Mouse (Mus musculus) mouse embryonic stem cell (cell line): ENCODE measurements around the gene Mpo.

ENCODE experiments used
- in situ Hi-C, 2 experiments: fragments of 300-500 bp; cut with MboI; formaldehyde crosslinking; loops; 1 replicate in 1 of 2; 3 replicates in 1 of 2; pipeline ENCODE4 v1.14.3; 2019 to 2020; ENCODE audit warnings: low sequenced_read_pairs in 2 of 2, low pct_unique_long_range_greater_than_20kb in 1 of 2, mixed read lengths in 1 of 2; ENCODE audit not compliant: unreplicated experiment in 1 of 2

Mpo gene

DNA sequence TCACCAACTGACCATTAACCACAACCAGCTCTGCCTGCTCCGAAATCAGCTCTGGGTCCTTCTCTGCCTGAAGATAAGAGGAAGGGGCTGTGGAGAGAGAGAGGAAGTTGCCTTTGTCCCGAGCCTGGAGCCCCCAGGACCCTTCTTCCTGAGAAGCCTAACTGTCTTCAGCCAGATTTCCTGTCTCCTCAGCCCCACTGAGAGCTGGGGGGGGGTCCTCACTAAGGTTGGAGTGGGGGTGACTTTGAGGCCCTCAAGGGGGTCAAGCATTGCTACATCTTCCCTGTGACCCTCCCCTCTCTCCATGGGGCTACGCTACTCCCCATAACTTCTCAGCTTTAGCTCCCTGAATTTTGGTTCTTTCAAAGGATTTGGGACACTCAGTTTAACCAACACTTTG lies at the start of gene Mpo:
TSS of gene Mpo (plus strand) at position 122 of the 400 bp plus-strand sequence.
- in situ Hi-C loops, result no loop called here

DNA sequence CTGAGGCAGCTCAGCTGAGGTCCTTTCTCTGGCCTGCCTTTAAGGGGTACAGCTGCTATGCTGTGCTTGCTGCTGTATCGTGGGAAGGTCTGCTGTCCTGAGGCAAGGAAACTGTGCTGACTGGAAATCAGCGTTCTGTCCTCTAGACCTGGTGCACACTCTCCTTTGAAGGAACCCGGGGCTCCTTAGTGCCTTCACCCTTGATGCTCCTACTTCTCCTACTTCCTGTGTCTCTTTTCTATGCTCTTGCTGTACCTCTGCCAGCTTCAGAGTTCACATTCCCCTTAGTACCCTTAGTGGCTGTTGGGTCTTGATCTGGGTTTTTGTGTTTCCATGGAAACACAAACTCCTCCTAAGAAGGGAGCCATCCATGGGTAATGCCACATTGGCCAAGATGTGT lies 49.7 kb upstream of the Mpo start:
- in situ Hi-C loops, result no loop called here

DNA sequence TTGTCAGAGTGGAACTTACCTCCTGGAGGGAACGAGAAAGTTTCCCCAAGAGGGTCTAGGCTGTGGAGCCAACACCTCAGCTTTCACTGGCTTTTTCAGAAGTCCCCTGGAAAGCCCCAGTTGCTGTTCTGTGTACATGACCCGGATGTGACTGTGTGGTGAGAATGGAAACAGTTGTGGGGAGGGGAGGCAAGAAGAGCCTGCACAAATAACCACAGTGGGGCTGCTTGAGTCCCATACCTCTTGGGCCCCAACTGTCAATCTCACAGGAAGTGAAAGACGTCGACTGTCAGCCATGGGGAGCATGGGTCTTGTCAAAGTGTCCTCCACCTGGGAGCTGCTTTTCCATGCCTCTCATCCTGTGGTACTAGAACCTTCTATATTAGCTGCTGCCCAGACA lies 48.4 kb upstream of the Mpo start:
- in situ Hi-C loops, result no loop called here

DNA sequence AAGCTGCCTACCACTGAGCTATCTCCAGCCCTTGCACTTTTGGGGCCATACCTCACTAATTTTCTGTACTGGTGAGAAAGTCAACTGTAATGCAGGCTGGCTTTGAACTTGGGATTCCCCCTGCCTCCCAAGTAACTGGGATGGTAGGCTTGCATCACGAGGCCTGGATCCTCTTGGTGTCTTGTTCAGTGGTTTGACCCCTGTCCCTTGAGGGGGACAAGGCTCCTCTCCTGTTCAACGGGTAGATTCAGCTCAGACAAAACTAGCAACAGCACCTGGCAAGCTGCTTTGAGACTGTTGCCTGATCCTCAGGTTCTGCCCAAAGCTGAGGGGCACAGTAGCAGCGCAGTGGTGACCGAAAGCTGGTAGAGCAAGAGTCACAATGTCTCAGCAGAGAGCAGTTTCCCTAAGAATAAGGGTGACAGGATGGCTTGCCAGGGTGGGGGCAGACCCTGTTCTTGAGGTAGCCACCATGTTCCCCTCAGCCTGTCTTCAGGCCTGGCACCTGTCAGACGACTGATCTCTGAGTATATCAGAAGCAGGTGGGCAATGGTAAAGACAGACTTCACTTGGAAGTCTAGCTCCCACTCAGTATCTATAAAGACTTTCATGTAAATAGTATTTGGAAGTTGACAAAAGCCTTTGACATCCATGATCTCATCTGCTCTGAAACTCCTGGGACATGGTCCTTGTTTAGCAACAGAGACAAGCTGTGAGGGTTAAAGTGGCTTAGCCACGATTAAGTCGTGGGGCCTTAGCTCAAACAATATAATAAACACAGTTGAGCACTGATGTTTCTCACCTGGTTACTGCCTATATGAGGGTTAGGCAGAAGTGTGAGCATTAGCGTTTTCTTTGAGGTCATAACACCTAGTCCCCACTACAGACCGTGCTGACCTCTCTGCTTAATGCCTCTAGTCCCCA lies 47.5 kb upstream of the Mpo start:
- in situ Hi-C loops, result no loop called here

DNA sequence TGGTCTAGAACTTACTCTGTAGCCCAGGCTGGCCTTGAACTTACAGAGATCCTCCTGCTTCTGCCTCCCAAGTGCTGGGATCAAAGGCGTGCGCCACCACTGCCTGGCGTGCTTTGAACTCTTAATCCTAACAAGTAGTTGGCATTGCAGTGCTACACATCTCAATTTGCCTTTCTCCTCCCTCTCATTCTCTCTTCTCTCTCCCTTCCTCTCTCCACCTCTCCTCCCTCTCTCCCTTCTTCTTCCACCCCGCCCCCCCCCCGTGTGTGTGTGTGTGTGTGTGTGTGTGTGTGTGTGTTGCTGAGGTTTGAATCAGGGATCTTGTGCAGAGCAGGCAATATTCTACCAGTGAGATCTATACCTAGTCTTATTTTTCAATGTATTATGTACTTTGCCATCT lies 46.1 kb upstream of the Mpo start:
- in situ Hi-C loops, result no loop called here

DNA sequence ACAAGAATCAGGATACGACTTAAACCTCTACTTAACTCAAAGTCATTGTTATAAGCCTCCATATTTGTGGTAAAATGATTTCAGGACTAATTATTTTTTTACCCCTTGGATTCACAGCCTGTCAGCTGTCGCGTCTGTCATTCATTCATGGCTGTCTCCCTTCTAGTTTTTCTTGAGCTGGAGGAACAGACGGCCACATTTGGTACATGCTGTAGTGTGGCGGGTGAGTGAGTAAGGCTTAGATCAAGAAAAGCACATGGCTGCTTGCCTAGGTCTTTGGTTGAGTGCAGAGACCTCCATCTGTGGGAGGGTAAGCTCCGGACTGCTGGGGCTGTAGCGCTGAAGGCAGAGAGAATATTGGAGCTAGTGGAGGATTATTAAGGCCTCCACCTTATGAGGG lies 45.7 kb upstream of the Mpo start:
- in situ Hi-C loops, result no loop called here

DNA sequence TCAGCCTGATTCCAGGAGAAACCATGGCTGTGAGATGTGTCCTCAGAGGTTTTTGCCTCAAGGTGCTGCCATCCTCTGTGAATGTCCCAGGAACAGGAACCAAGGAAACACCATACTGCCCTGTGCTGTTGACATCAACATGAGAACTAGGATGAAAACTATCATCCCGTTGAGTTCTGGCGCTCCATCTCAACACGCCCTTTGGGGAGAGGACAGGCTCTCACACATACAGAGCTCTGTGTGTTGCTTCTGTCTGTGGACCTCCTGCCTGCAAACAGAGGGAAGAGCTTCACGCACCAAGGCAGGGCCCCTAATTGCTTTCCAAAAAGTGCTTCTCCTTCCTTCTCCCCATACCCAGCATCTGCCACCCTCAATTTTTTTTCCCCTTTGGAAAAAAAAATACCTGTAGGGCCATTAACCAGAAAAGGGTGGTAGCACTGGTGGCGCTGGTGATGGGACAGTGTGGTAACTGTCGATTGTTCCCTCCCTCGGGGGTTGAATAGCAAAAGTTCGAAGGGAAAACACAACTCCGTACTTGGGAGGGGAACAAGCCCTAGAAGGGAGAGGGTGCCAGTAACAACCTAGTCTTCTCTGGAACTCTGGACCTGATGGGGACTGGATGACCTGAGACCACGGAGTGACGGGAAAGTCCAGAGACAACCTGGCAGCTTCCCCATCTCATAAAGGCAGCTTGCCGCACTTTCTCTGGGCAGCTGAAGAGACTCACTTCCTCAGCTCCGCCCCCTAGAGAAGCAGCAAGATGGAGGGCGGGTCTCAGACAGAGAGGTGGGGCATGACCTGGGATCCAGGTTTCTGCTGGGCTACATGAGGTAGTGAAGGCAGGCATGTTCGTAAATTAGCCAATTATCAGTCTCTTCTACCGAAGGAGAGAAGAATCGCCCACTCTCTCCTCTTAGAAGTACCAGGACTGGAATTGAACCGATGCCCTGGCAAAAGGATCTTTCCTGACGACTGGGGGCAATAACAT lies 45.0 kb upstream of the Mpo start:
- in situ Hi-C loops, result no loop called here

DNA sequence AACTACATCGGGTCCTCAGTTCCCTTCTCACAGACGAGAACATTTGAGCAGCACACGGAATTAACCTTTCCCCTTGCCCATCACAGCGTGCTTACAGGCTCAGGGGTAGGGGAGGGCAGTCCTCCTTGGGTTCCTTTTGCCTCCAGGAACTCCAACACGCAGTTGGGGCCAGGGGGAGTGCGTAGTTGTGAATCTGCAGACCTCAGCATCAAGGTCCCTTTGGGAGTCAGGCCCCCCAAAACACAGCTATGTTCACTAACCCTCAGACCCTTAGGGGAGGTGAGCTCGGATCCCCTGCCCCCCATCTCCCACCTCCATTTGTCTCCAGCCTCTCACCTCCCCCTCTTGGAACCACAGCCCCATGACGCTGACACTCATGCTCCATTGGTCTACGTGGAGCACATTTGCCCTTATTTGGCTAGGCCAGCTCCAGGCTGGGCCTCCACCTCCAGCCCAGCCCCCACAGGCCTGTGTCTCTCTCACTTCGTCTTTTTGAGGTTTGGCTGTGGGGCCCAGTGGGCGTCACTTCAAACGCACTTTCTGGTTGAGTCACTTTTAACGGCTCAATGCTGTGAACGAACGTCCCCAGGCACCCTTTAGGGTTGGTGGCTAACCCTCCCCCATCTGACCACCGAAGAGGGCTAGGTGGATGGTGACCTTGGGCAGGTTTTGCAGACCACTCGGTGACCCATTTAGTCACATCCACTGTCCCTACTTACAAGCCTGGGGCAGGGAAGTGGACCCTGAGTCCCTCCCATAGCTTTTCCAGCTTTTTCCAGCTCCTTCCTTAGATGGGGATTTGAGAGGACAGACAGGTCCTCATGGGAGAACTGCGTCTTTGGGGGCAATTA lies 44.0 kb upstream of the Mpo start:
- in situ Hi-C loops, result no loop called here

DNA sequence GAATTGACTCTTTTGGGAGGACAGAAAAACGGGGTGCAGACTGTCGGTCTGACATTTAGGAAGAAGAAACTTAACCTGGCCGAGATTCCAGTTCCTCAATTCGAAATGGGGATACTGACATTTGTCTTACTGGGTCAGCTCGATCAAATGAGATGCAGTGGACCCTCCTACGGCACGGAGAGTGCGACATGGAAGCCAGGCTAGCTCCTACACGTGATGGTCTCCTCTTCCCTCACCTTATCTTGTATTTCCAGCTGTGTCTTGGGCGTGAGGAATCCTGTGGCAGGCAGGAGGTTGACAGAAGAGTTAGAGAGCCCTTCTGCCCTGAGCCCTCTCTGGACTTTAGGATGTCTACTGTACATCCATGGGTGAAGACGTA lies 43.3 kb upstream of the Mpo start:
- in situ Hi-C loops, result no loop called here

DNA sequence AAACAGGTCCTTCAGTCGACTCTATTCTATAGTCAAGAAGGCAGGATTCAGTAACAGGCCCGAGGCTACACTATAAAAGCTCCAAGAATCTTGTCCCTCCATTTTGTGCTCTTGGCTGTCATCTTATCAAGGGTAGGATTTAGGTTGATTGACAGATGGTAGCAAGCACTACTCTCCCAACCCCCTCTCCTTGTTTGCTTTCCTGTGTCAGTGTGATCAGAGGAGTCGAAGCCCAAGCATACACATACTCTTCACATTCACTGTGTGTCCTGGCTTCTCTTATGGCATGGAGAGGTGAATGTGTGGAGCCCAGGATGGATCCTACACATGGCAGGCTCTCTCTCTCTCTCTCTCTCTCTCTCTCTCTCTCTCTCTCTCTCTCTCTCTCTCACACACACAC lies 42.9 kb upstream of the Mpo start:
- in situ Hi-C loops, result no loop called here

DNA sequence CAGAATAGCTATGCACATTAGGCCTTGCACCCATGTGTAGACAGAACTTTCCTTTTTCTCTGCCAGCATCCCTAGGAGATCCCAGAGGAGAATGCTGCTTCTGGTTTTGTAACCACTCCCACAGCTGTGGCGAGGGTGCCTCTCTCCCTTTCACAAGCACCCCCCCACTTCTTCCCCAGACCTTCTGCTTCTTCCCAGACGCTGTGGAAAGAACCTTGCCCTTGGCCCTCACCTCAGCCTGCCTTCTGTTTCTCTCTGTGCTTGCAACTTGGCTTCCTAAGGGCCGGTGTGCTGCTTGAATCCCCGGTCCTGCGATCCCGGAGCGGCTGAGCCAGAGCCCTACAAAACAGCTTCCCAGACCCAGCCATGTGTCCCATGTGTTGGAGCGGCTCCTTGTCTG lies 42.4 kb upstream of the Mpo start:
- in situ Hi-C loops, result no loop called here

DNA sequence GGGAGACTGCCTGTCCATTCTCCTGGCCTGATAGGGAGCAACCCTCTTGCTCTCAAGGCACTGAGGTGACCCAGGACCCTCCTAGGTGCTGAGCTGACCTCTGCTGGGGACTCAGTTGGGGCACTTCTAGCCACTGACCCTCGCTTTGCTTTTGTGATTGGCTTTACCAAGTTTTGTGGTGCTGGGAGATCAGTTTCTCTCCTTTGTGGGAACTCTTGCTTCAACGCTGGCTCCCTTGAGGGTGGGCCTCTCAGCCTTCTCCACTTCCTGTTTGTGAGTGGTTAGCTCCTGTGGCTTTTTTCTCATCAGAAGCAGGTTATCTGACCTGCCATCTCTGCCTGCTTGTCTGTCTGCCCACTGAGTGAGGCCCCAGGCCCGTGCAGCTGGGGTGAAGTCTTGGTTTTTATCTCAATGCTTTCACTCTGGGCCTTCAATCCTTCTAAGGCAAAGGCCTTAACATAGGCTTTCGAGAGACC lies 41.9 kb upstream of the Mpo start:
- in situ Hi-C loops, result no loop called here

DNA sequence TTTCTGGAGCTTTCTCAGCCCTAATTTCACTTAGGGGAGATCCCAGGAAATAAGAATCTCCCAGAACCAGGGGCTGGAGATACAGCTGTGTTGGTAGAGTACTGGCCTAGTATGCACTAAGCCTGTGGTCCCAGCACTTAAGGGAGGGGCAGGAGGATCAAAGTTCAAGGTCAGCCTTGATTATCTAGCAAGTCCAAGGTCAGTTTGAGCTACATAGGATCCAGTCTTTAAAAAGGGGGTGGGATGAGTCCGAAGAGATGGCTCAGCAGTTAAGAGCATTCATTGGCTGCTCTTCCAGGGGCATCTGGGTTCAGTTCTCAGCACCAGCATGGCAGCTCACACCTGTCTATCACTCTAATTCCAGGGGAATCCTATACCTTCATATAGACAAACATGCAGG lies 41.1 kb upstream of the Mpo start:
- in situ Hi-C loops, result no loop called here

DNA sequence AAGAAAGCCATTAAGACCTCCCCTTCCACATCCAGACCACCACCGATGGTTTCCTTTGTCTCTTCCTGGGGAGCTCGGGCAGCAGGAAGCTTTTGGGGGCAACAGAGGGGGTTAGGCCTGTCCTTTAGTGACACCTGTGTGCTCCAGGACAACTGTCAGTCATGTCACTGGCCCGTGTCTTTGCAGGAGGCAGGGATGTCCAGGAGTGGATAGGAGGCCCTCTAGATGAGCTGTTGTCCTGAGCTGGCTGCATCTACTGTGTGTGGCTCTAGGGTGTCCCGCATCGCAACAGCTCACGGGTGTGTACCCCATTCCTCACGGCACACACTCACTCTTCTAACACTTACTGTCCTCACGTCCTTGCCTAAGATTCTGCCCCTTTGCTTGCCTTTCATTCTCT lies 40.1 kb upstream of the Mpo start:
- in situ Hi-C loops, result no loop called here

DNA sequence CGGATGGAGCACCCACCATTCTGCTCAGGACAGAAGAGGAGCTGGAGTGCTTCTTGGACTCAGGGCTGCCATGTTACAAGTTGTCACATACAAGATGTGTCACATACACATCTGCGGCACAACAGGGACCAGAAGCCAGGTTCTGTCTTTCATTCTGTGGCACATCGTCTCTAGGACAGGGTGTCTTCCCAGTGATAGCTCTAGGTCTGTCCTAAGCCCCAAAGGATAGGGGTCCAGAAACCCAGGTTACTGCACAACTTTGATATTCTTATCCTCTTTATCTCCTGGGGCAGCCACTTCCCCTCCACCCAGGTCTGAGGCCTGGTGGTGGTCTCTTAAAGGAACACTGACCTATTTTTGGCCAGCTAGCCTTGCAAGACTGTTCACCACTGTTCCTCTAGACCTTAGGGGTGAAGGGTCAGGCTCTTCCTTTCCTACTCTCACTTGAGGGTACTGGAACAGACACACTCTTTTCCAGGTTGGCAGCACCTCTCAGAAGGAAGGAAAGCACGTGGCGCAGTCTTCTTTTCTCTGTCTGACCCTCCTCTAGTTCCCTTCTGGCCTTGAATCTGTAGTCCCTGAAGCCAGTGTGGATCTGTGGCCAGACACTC lies 39.4 kb upstream of the Mpo start:
- in situ Hi-C loops, result no loop called here

DNA sequence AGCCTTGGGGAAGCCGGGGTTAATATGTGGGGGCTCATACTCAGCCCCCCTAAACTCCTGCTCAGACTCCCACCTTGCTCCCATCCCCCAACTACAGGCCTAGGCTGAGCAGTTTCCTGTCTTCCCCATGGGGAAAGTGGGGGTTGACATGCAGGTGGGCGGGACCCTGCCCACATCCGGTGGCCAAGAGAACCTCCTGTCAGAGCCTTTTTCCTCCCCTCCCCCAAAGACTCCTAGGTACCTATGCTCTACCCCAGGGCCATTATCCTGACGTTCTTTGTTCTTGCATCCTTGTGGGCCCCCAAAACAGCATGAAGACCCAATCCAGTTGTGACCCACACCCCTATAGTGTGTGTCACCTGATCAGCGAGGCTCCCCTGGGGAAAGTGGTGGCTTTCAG lies 38.8 kb upstream of the Mpo start:
- in situ Hi-C loops, result no loop called here

DNA sequence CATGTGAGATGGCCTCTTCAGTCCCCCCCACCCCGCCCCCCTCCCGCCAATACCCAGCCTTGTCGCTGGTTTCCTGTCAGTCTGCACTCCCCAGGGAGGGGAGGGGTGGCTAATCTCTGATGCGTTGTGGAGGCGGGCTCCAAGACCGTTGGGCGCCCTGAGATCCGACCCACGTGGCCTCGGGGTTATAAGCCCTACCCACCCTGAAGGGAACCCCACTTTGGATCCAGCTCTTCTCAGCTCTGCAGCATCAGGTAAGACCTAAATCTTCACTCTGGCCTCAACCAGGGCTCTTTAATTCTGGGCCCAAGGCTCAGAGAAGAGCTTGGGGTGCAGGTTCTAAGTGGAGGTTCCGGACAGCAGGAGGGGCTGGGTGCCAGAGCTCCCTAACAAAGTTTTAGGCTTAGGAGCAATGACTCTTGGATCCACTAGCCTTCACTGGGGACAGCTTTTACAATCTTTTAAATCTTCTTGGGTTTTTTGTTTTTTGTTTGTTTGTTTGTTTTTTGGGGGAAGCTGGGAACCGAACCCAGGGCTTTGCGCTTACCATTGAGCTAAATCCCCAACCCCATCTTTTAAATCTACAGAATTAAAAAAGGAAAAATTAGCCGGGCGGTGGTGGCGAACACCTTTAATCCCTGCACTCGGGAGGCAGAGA lies 37.9 kb upstream of the Mpo start:
- in situ Hi-C loops, result no loop called here
